27 mouse cellular contexts compared by ENCODE assay signal in genomic region chr6:86148518-86148917, GRCm38 (mm10). TPM values are rescaled to one million over a fixed set of nuclear protein-coding genes. Genes with fewer than 3 reads are reported as not detected.
DNase-seq lines count a peak whose midpoint lies in the region; ATAC-seq lines count a peak whose summit lies in the region.
"Had no signal": no experiment of that assay in that cellular context is flagged by ENCODE, and none has a peak within 500 bp of the region (broad histone marks: within the 10 kb centered on the region; RNA-seq: fewer than 3 reads in every experiment).

No protein-coding gene starts in this region.

- no peaks in the 10 kb centered on the region for H3K27me3 ChIP-seq in intestine, embryonic 14.5 days (replicated peaks; ENCODE audit: control insufficient read depth, insufficient read depth, low read length)
- H3K27me3 ChIP-seq in intestine, embryonic 15.5 days (replicated peaks) = no peaks in the 10 kb centered on the region
- H3K27me3 ChIP-seq: embryonic facial prominence, embryonic 15.5 days; heart, embryonic 12.5 days; hindbrain, embryonic 15.5 days; Patski had no signal

- H3K36me3 ChIP-seq in intestine, embryonic 14.5 days (ENCODE audit: control insufficient read depth, insufficient read depth, low read length) = no peaks in the 10 kb centered on the region
- H3K36me3 ChIP-seq in intestine, embryonic 15.5 days = no peaks in the 10 kb centered on the region
- H3K36me3 ChIP-seq: embryonic facial prominence, embryonic 15.5 days; forebrain, embryonic 10.5 days; heart, embryonic 12.5 days; hindbrain, embryonic 15.5 days had no signal

- intact Hi-C loops in left cerebral cortex, postnatal 14 days (cut with DNase I) = no loop called here

- H3K9me3 ChIP-seq in intestine, embryonic 14.5 days (ENCODE audit: control insufficient read depth, low read length) = no peaks in the 10 kb centered on the region
- no peaks in the 10 kb centered on the region for H3K9me3 ChIP-seq in intestine, embryonic 15.5 days
- H3K9me3 ChIP-seq: embryonic facial prominence, embryonic 15.5 days; heart, embryonic 12.5 days; hindbrain, embryonic 15.5 days had no signal

- ATAC-seq in CD4-positive, CD25-positive, alpha-beta regulatory T cell, adult 4 months = no peak
- ATAC-seq in intestine, embryonic 14.5 days (replicated peaks; ENCODE audit: low FRiP score, low TSS enrichment, low read depth) = no peak
- ATAC-seq in intestine, embryonic 15.5 days = no peak
- ATAC-seq: forebrain, embryonic 16.5 days; inflammation-experienced regulatory T-cells, adult 6 months had no signal

- H3K9ac ChIP-seq in intestine, embryonic 14.5 days (ENCODE audit: low read length) = no peak overlapping the region
- H3K9ac ChIP-seq in intestine, embryonic 15.5 days = no peak overlapping the region
- H3K9ac ChIP-seq: embryonic facial prominence, embryonic 15.5 days; heart, embryonic 12.5 days; hindbrain, embryonic 15.5 days had no signal

- H3K27ac ChIP-seq in intestine, embryonic 14.5 days (ENCODE audit: low read depth) = no peak overlapping the region
- no peak overlapping the region for H3K27ac ChIP-seq in intestine, embryonic 15.5 days
- H3K27ac ChIP-seq: embryonic facial prominence, embryonic 15.5 days; forebrain, embryonic 10.5 days; gastrocnemius, adult 2 months; hindbrain, embryonic 15.5 days had no signal

- no peaks in the 10 kb centered on the region for H3K4me1 ChIP-seq in intestine, embryonic 14.5 days (replicated peaks; ENCODE audit: control insufficient read depth, insufficient read depth, low read length)
- H3K4me1 ChIP-seq in intestine, embryonic 15.5 days (replicated peaks) = no peaks in the 10 kb centered on the region
- H3K4me1 ChIP-seq: forebrain, embryonic 10.5 days; heart, embryonic 12.5 days; hindbrain, embryonic 15.5 days had no signal

- DNase-seq in CD4-positive, CD25-positive, alpha-beta regulatory T cell, adult 2 months (ENCODE audit: low read depth, low spot score) = peak; percentile 41
- peak; percentile 28 for DNase-seq in intestine, embryonic 14.5 days (ENCODE audit: low spot score)
- DNase-seq in T-cell, adult 2 months (ENCODE audit: low spot score) = peak; percentile 63
- DNase-seq in natural killer cell, adult 2 months (ENCODE audit: low spot score in 2 of 2) = peak; percentile 81 to 94
- no peak for DNase-seq in kidney, adult 18-20 months
- no peak for DNase-seq in left cerebral cortex, postnatal 14 days (ENCODE audit: low spot score in 2 of 2)
- DNase-seq: adrenal gland, adult 8-10 months; adrenal gland, postnatal 36 days; cerebellum, adult 2 months; cerebellum, postnatal 14 days; embryo, embryonic 11 days; gastrocnemius, adult 2 months; gastrocnemius, postnatal 25 days; heart, adult 18-20 months; heart, postnatal 36 days; kidney, adult 2 months had no signal

- WGBS in intestine, embryonic 14.5 days = 39% methylated on average over 4 of the region's 4 CpGs
- WGBS in intestine, embryonic 15.5 days = 45% methylated on average over 4 of the region's 4 CpGs

- H3K4me2 ChIP-seq in intestine, embryonic 14.5 days (ENCODE audit: low read length) = no peak overlapping the region
- H3K4me2 ChIP-seq in intestine, embryonic 15.5 days (replicated peaks) = no peak overlapping the region
- H3K4me2 ChIP-seq: embryonic facial prominence, embryonic 15.5 days; heart, embryonic 12.5 days; hindbrain, embryonic 15.5 days had no signal

- no peak overlapping the region for H3K4me3 ChIP-seq in intestine, embryonic 14.5 days (ENCODE audit: low read depth, low read length)
- H3K4me3 ChIP-seq in intestine, embryonic 15.5 days (replicated peaks) = no peak overlapping the region
- H3K4me3 ChIP-seq: embryonic facial prominence, embryonic 15.5 days; erythroblast, embryonic 14.5 days; forebrain, embryonic 10.5 days; gastrocnemius, adult 2 months; heart, embryonic 12.5 days; hindbrain, embryonic 15.5 days had no signal

RNA-seq across cellular contexts. Expression of gene Tgfa, which starts 46.5 kb away (rescaled TPM):
- under 1 TPM in 1 of 2 experiments, not detected in 1; 0.30 TPM for polyA plus RNA-seq in CD4-positive, CD25-positive, alpha-beta regulatory T cell, adult 4 months (2017; shearing (Covaris generic))
- 6.8 and 7.3 TPM in 2 replicates for polyA plus RNA-seq in intestine, embryonic 14.5 days (2014; fragmentation: Nextera tagmentation; extraction: Ambion mirVana)
- 6.3 and 6.5 TPM in 2 replicates for polyA plus RNA-seq in intestine, embryonic 15.5 days (2015; fragmentation: Nextera tagmentation; extraction: Ambion mirVana)
- total RNA-seq in left cerebral cortex, postnatal 14 days (2021) = 10 to 100 TPM; 16.3 to 18.5 TPM
- total RNA-seq: common myeloid progenitor, adult 5-6 weeks had no signal
- polyA plus RNA-seq: erythroblast, embryonic 14.5 days had no signal

Comparison
In these comparisons a context has a peak if more than half of its experiments do, and no peak if none do; other contexts are left out.
1. DNase-seq: peak in CD4-positive, CD25-positive, alpha-beta regulatory T cell, adult 2 months (single experiment), intestine, embryonic 14.5 days (single experiment), T-cell, adult 2 months (single experiment) and natural killer cell, adult 2 months (2 of 2); none in kidney, adult 18-20 months (single experiment) and left cerebral cortex, postnatal 14 days (0 of 2).